Mouse (Mus musculus) naive thymus-derived CD4-positive, alpha-beta T cell, adult 2 months (primary cell): ENCODE measurements around the gene Arhgef12.

Experiments
- DNase-seq: peaks from one replicate; pipeline ENCODE4 v3.0.0-alpha.2; 2011; ENCODE audit warnings: low read depth

Arhgef12 gene

DNA sequence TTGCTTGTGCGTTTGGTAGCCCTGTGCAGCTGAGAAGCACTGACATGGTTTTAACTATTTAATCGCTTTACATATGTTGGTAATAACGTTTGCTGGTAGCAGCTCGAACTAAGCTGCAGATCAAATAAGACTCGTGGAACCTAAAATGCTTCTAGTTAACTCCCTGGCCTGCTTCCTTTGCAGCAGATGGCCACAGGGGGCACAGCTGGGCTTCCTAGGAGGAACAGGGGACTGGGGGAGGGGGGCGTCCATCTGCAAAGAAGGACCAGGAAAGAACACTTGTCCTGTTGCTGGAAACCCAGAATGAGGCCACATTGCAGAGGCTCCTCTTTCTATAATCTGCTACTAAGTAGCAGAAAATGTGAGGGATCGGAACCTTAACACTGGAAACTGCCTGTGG lies 186.8 kb downstream of the Arhgef12 start:
- no peak for DNase-seq

DNA sequence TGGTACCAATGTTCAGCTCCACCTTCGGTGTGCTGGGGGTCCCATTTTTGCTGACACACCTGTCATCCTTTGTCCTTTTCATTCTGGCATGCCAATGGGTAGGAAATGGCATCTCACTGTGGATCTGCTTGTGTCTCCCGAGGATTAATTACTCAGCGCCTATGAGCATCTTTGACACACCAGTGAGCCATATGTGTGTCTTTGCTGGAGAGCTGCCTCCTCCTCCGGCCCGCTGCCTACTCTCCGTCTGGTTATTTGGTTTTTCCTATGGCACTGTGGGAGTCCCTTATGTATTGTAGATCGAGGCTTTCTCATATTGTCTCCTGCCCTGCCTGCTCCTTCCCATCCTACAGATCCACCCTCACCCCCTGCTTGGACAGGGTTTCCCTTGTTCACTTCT lies 189.1 kb downstream of the Arhgef12 start:
- DNase-seq: no peak
